Mouse (Mus musculus) kidney, adult 18-20 months (tissue): ENCODE measurements around the gene Ogg1.
"Not testable (repeated sequence)": the region's sequence is repeated elsewhere in the genome, so short reads cannot be mapped to it uniquely, and the experiment has no call there.

Experiments used
- DNase-seq: peaks from one replicate; pipeline ENCODE4 v3.0.0; 2021

Ogg1 gene

GRCm38 (mm10) chr6:113332734-113333133 is 6.0 kb downstream of the Ogg1 start:
- DNase-seq: not testable (repeated sequence)

- DNase-seq: peak; percentile 76
Measured at GRCm38 (mm10) chr6:113333137-113333950, 6.6 kb downstream of the Ogg1 start.

- DNase-seq: no peak
Measured at GRCm38 (mm10) chr6:113334216-113334615, 7.4 kb downstream of the Ogg1 start.

DNA sequence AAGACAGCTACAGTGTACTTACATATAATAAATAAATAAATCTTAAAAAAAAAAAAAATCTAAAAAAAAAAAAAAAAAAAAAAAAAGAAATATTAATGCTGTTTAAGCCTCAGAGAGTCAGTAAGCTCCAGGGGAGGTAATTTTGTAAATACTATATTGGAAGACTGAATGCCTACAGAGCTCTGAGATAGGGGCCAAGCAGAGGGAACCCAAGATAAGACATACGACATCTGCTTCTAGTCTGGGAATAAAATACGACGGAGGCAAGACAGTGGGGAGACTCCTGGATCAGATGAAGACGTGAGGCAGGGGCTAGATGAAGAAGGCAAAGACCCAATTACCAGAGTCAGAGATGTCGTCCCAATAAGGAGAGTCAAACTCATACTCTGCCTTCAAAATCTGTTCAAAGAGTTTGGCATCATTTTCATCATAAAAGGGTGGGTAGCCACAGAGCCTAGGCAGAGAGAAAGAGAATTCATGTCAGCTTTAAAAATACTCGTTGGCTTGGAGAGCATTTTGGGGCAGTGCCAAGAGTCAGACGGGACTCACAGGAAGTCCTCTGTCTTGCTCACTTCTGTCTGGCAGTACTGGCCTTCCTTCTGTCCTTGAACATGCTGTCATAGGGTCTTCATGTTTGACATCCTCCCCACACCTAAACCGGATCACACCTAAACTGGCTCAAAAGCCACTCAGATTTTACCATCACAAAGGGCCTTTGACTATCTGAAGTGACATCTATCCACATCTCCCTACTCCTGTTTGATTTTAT is 10.3 kb downstream of the Ogg1 start:
- peak; percentile 34 for DNase-seq

- no peak for DNase-seq
Measured at GRCm38 (mm10) chr6:113341574-113341973, 14.8 kb downstream of the Ogg1 start.

- DNase-seq: no peak
Measured at GRCm38 (mm10) chr6:113342297-113342696, 15.5 kb downstream of the Ogg1 start.

DNA sequence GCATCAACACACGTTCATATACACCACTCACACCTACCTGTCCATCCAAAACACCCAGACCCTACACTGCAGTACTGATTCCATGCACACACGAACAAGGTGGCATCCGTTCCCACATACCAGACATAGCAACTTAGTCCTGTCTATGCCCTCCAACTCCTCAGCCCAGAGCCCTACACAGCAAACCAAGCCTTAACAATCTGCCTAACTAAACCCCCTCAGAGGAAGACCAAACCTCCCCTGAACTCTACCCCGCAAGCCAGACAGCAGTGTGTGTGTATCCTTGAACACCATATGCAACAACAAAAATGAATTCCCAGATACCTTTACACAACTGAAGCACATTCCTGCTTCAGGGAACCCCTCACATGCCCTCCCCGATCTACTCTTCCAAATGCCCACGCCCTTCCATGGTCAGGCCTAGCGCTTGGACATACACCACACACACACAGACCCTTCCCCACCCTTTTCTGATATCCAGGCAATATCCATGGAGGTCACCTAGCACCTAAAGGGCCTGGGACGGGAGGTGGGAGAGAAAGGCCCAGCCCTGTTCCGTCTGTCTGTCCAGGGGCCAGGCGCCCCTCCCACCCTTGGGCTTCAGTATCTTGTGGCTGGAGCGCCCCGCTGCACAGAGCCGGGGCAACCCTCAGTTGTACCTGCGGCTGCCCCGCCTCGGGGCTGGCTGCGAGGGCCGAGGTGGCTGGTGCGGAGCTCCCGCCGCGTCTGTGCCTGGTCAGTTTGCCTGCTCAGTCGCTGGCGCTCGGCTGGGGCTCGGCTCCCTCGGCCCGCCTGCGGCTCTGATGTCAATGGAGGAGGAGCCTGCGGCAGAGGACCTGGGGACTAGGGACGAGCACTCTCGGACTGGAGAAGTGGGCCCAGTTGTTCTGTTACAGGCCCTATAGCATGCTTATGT is 16.7 kb downstream of the Ogg1 start, which contains the start of gene Camk1:
Camk1 (minus strand) TSS at position 808 of the 916 bp plus-strand sequence.
- DNase-seq: peak; percentile 84

- DNase-seq: peak; percentile 94
Measured at GRCm38 (mm10) chr6:113344321-113344720, 17.5 kb downstream of the Ogg1 start.

DNA sequence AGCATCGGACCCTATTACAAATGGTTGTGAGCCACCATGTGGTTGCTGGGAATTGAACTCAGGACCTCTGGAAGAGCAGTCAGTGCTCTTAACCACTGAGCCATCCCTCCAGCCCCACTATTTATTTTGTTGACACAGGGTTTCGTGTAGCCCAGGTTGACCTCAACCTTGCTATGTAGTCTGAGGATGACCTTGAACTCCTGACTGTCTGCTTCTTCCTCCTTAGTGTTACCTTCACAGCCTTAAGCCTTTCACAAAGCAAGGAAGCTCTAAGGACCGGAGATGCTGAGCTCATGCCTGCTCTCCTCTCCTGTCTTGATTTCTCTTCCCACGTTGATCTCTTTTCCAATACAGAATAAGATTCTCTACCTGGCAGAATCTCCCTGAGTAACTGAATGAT is 20.1 kb downstream of the Ogg1 start:
- DNase-seq: no peak

DNA sequence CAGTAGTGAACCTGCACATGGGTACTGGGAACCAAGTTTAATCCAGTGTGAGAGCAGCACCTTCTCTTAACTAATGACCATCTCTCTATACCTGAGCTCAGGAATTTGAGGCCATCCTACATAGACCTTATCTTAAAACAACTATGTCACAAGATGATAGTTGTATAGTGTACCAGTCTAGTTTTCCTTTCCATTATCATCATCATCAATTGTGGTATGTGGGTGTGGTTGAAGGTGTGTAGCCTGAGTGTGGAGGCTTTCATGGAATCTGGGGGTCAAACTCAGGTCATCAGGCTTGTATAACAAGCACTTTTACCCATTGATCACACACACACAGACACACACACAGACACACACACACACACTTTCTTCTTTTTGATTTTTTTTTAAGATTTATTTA is 23.8 kb downstream of the Ogg1 start:
- DNase-seq: no peak

GRCm38 (mm10) chr6:113351161-113351560 is 24.4 kb downstream of the Ogg1 start:
- no peak for DNase-seq

DNA sequence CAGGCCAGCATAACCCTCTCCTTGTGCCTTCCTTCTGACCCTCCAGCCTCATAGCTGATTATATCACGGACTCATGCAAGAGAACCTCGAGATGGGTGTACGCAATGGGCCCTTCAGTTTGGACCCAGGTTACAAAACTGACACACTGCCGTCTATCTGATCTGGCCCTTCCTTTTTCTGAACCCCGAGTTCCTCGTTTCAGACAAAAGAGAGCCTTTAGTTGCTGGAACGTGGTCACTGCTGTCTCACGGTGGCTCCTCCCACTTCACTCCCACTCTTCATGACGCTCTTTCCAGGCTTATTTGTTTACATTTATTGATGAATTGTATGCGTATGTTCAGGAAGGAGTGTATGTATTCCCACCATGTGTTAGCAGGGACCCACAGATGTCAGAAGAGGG is 24.9 kb downstream of the Ogg1 start:
- no peak for DNase-seq

DNA sequence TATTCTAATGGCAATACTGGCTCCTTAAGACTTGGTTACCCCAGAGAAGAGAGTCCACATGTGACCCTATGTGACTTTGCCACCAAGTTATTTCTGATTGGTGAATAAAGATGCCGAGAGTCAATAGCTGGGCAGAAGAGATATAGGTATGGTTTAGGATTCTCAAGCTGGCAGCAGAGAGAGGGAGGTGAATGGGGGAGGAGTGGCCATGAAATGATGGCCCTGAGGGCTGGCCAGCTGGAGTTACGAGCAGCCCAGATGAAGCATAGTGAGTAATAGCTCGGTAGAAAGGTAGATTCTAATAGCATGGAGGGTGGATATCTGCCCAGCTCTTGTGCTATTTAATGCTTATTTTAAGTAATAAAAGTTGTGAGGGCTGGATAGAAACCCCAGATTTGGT is 26.0 kb downstream of the Ogg1 start:
- DNase-seq: no peak

DNA sequence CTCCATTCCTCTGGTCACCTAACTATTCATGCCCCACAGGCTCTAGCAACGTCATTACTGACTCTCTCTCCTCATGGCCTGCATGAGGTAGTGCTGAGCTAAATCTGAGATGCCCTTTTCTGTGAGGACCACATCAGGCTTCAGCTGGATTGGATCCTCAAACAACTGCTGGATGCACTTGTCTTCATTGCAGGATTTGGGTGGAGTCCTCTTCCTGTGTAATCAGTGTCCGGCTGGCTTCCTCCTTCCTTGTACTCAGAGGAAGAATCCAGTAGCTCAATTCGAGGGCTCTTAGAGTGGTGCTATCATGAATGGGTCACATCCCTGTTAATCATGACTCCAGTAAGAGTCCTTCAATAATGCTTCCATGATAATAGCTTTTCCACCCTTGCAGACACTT is 26.9 kb downstream of the Ogg1 start:
- DNase-seq: no peak

DNA sequence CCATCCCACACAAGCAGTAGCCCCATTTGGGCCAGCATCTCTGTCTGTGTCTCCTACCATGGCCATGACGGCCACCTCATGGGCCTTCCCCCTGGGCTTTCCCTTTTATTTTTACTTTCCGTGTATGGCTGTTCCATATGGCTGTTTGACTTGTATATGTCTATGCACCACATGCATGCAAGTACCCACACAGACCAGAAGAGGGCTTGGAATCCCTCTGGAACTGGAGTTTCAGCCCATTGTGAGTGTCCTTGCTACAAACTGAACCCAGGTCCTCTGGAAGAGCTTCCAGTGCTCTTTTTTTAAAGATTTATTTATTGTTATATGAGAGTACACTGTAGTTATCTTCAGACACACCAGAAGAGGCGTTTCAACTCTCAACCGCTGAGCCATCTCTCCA is 34.7 kb downstream of the Ogg1 start:
- no peak for DNase-seq

GRCm38 (mm10) chr6:113362241-113362640 is 35.5 kb downstream of the Ogg1 start:
- DNase-seq: no peak

- no peak for DNase-seq
Measured at GRCm38 (mm10) chr6:113364518-113365135, 37.9 kb downstream of the Ogg1 start.

DNA sequence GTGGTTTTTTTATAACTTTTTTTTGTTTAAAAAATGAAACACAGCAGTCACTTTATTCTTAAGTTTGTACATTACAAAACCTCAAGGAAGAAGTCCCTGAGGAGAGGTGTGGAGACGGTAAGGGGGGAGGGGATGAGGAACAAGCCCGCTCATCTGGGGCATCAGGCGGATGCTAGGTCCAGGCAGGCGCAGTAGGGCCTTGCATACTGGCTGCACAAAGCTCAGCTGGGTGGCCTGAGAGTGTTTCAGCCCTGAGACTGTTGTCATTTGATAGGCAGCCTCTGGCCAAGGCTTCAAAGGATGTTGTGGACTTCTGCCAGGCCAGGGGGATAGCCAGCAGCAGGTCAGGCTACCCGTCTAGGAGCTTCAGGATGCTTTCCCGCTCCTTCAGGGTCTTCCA is 39.9 kb downstream of the Ogg1 start:
- DNase-seq: no peak

DNA sequence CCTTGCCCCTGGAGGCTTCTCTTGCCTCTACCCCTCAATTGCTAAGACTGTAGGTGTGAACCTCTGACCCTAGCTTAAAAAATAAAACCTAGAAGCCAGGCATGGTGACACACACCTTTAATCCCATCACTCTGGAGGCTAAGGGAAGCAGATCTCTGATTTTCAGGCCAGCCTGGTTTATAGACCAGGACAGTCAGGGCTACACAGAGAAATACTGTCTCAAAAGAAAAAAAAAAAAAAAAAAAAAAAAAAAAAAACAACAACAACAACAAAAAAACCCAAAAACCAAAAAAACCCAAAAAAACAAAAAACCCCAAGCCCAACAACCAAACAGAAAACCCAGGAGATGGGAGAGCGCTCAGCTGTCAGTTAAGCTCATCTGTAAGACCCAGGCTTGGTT is 40.8 kb downstream of the Ogg1 start:
- DNase-seq: no peak

DNA sequence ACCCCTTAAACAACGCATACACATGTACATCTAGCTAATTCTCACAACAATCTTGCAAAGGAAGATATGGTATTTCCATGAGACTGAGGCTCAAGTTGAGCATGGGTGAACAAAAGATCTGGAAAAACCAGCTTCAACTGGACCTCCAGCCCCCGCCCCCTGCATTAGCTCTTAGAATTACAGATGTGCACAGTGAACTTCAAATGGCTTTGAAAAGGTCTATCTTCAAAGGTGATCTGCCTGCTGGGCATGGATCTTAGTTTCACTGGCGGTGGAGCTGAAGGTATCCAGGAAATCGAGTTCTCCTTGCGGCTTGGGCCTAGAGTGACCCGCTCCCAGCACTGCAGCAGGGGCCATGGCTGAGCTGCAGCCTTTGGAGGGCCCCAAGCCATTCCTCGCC is 41.4 kb downstream of the Ogg1 start:
- DNase-seq: no peak

DNA sequence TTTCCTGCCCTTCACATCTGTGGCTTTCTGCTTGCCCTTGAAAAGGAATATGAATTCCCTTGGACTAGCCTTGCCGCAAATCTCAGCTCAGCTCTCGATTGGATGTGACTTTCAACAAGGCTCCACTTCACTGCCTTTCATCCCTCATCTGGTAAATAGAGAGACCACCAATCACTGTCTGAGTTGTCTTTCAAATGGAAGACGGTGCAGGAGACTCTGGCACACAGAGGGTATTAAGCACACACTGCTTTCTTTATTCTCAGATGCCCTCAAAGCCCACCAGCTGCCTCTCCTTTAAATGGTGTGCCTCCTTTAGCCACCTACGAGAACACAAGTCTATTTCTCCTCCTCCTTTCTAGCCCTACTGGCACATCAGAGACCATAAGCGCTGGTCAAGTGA is 41.8 kb downstream of the Ogg1 start:
- DNase-seq: no peak

DNA sequence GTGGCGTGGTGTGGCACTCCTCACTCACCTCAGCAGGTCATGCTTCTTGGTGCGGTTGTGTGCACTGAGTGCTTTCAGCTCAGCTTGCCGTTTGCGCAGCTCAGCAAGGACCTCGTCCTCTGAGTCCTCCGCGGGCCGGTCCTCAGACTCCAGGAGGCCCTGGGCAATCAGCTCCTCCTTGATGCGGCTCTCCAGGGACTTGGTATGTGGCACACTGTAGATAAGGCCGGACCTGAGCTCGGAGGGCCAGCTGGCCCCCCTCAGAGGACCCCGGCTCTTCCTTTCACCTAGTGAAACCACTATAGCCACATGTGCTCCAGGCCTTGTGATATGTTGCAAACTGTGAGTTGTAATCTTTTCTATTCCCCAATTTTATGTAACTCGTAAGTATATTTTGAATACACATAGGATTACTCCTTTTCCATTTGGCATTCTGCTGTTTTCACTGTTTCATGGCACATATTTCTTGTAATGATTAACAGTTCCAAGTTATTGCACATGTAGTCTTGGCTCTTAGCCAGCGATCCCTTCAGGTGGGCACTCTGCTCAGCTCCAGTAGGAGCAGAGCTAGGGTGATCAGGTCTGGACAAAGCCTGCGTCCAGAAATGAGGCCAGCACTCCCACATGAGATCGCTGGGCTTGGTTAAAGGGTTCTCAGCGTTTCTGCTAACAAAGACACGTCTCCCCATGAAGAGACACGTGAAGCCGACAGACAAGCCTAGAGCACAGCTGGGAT is 43.6 kb downstream of the Ogg1 start:
- no peak for DNase-seq
